Mouse (Mus musculus) heart, postnatal 0 days (tissue): ENCODE data around the gene Rbm17.

Source experiments
- CTCF ChIP-seq: IDR thresholded peaks from 2 replicates; pipeline ENCODE4 v1.5.1; 2016; ENCODE audit warnings: antibody characterized with exemption, control low read depth, low read depth
- EP300 ChIP-seq: IDR thresholded peaks from 2 replicates; pipeline ENCODE4 v1.6.1; 2016; ENCODE audit warnings: antibody characterized with exemption, low read depth

DNA sequence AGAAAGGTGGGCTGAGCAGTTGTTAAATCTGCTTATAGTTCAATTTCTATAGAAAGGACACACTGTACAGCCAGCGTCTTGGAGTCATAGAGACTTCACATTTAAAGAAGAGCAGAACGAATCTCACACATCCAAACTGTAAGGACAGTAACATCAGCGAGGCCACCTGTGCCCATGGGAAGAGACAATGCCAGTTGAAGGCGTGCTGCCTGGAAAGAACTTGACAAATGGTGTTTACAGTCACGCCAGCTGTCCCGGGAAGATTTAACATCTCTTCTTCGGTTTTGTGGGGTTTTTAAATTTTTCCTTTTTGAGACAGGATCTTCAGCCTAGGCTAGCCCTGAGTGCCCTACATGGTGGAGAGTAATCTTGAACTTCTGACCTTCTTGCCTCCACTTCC lies 45.3 kb downstream of the Rbm17 start:
- no peak for TF ChIP-seq CTCF
- TF ChIP-seq EP300: no peak
